Mouse (Mus musculus) limb, embryonic 10.5 days (tissue): ENCODE measurements around the gene Pus1. TPM values are rescaled to one million over a fixed set of nuclear protein-coding genes. Genes with fewer than 3 reads are reported as not detected.

ENCODE experiments used
- DNase-seq: peaks from one replicate; pipeline ENCODE4 v3.0.0-alpha.2; 2017; ENCODE audit warnings: low spot score
- H3K27ac ChIP-seq: fragments of 300-500 bp; sonication (generic); 2 replicates; pipeline ENCODE4 v1.5.1; 2016; ENCODE audit warnings: mild to moderate bottlenecking
- H3K27me3 ChIP-seq: fragments of 300-500 bp; sonication (generic); 2 replicates; pipeline ENCODE4 v1.6.1; 2016; ENCODE audit warnings: low read depth, mild to moderate bottlenecking; ENCODE audit not compliant: poor library complexity, severe bottlenecking
- H3K36me3 ChIP-seq: fragments of 300-500 bp; sonication (generic); 2 replicates; pipeline ENCODE4 v1.6.1; 2016; ENCODE audit warnings: mild to moderate bottlenecking, moderate library complexity
- H3K4me1 ChIP-seq: fragments of 300-500 bp; sonication (generic); 2 replicates; pipeline ENCODE4 v1.6.1; 2016
- H3K4me3 ChIP-seq: fragments of 300-500 bp; sonication (generic); 2 replicates; pipeline ENCODE4 v1.5.1; 2016; ENCODE audit warnings: mild to moderate bottlenecking, moderate library complexity
- H3K9me3 ChIP-seq: fragments of 300-500 bp; sonication (generic); replicated peaks from 2 replicates; pipeline ENCODE4 v1.6.1; 2016; ENCODE audit warnings: mild to moderate bottlenecking
- WGBS: fragments of 180-500 bp; shearing (Covaris S2); methylation state at CpG from one replicate; pipeline ENCODE4 v1.1.7; 2016; 5-methylcytosine and 5-hydroxymethylcytosine counted together
- polyA plus RNA-seq: library from polyadenylated mRNA; unstranded; fragments of >200 nt; fragmentation: Nextera tagmentation; extraction: Ambion mirVana; gene quantifications from 2 replicates; pipeline ENCODE4 v1.2.1, GENCODE M21; 2016

Pus1 gene
- polyA plus RNA-seq, 1 experiment from 2014 or later, result 44.2 TPM

DNA sequence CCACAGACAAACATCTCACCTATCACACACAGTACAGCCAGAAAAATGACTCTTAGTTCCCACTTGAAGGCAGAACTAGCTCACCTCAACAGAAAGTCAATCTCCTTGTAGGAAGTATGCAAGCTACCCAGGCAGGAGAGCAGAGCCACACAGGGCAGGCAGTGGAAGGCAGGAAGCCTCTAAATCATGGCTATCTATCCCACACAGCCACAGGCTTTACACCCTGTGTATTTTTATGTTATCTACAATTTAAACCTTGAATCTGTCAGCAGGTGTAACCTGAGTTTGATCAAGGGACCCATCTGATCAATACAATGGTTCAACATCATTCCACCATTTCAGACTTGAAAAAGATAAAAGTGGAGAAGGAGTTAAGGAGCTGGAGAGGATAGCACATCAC is 22.4 kb upstream of the Pus1 start:
- no peaks in the 10 kb centered on the region for H3K27me3 ChIP-seq
- H3K4me3 ChIP-seq, result no peak overlapping the region
- no peak for DNase-seq
- H3K27ac ChIP-seq, result no peak overlapping the region
- peaks cover 99% of the 10 kb centered on the region for H3K36me3 ChIP-seq
- H3K9me3 ChIP-seq, result no peaks in the 10 kb centered on the region
- peaks cover 20% of the 10 kb centered on the region for H3K4me1 ChIP-seq

DNA sequence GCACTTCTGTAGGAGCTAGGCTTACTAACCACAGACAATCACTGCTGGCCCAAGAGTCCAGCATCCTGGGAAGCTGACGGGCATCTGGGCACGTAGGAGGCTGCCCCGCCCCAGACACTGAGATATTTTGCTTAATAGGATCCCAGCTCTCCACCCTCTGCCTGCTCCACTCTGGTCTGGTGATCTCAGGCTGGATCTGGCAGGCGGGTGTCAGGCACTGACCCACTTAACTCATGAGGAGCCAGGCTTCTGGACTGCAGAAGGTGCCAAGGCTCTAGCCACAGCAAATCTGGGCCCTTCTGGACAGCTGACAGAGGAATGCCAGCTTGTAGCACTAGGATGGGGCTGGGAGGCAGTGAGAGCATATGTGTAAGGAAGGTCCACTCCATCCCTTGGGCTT is 21.7 kb upstream of the Pus1 start:
- no peaks in the 10 kb centered on the region for H3K9me3 ChIP-seq
- H3K36me3 ChIP-seq, result peaks cover 99% of the 10 kb centered on the region

DNA sequence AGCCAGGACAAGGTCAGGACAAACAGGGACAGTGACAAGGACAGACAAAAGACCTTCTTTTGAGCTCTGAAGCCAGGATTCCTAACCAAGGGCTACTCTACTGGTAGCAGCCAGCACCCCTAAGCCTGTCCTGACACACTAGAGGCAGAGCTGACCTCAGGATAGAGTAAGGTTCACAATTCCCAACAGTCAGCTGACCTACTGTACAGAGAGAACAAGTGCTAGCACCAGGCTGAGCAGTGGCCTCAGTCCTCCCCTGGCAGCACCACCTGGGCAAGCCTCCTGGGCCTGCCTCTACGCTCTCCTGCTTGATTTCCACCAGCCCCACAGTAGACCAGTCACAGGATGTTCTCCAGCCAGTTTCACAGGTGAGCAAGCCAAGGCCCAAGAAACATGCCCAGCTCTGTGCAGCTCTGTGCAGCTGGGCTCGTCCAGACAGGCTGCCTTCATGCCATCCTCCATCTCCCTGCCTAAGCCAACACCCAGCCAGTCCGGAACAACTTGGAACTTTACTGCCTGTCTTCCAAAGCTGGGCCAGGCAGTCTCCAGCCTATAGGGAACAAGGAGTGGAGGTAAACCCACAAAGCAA is 20.7 kb upstream of the Pus1 start:
- peaks cover 5% of the 10 kb centered on the region; the same call in 1 of the 2 replicates for H3K4me1 ChIP-seq
- no peaks in the 10 kb centered on the region for H3K9me3 ChIP-seq
- H3K27me3 ChIP-seq, result no peaks in the 10 kb centered on the region
- H3K4me3 ChIP-seq, result no peak overlapping the region
- 92% methylated on average over 3 of the region's 3 CpGs for WGBS
- DNase-seq, result no peak
- peaks cover 99% of the 10 kb centered on the region for H3K36me3 ChIP-seq
- H3K27ac ChIP-seq, result no peak overlapping the region

More for the DNA sequence above, 21.7 kb upstream of the Pus1 start:
- DNase-seq, result no peak
- Histone ChIP-seq H3K4me1 (peaks cover 14% of the 10 kb centered on the region), H3K27ac (no peak overlapping the region), H3K4me3 (no peak overlapping the region), H3K27me3 (no peaks in the 10 kb centered on the region)
- 88% methylated on average over 4 of the region's 4 CpGs for WGBS

DNA sequence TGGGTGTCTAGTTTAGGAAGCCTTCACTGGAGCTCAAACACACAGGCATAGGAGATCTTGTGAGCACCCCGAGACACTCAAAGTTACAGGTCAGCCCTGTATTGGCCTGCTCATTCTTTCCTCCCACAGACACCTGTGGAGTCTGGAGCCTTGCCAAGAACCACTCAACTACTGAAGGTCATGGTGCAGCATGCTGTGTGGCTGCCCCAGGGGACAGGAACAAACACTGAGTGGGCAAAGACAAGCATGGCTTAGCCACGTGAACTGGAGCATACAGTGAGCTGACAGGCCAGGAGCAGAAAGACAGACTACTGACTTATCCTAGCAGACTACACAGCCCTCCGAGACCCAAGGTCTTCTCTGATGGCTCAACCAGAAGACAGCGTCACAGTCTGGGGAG is 17.2 kb upstream of the Pus1 start:
- H3K4me3 ChIP-seq, result no peak overlapping the region
- H3K36me3 ChIP-seq, result peaks cover 100% of the 10 kb centered on the region
- no peak for DNase-seq
- H3K27me3 ChIP-seq, result no peaks in the 10 kb centered on the region
- no peak overlapping the region for H3K27ac ChIP-seq
- H3K9me3 ChIP-seq, result no peaks in the 10 kb centered on the region
- WGBS, result 97% methylated on average over 4 of the region's 4 CpGs
- H3K4me1 ChIP-seq, result no peaks in the 10 kb centered on the region

DNA sequence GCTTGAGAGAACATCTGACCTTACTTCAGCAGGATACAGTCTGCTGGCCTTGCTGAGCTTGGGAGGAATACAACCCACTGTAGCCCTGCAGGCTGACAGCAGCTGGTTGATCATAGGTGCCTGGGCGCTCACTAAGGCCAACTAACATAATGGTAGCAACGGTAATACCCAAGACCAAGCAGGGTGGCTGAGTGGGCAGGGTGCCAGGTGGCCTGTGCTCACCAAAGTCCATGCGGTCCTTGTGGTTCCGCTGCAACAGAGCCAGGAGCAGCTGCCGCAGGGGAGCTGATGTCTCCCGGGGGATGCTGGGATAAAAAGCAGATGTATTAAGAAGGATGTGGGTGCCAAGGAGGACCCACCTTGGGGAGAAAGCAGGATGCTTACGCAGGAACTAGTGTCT is 13.9 kb upstream of the Pus1 start:
- Histone ChIP-seq H3K4me3 (no peak overlapping the region), H3K4me1 (no peaks in the 10 kb centered on the region), H3K27ac (no peak overlapping the region), H3K9me3 (no peaks in the 10 kb centered on the region), H3K27me3 (no peaks in the 10 kb centered on the region), H3K36me3 (peaks cover 100% of the 10 kb centered on the region)
- 94% methylated on average over 7 of the region's 7 CpGs for WGBS
- DNase-seq, result no peak

DNA sequence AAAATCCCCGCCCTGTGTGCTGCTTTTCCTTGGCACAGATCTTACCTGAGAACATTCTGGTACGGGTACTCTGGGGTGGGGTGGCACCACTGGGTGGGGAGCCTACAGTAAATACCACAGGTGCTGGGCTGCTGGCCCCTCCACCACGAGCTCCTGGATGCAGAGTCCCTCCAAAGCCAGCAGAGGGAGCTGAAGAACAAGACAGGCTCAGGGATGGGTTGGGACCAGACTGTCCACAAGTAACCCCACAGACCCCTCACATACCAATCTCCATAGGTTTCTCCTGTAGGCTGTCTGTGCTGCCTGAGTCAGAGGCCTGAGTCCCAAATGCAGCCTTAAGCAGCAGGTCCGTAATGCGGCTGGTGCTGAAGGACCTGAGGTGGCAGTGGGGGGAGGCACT is 8.2 kb upstream of the Pus1 start:
- Histone ChIP-seq H3K9me3 (no peaks in the 10 kb centered on the region), H3K27me3 (no peaks in the 10 kb centered on the region), H3K4me3 (no peak overlapping the region), H3K36me3 (peaks cover 97% of the 10 kb centered on the region), H3K27ac (no peak overlapping the region), H3K4me1 (no peaks in the 10 kb centered on the region)
- 74% methylated on average over 5 of the region's 5 CpGs for WGBS
- DNase-seq, result peak; percentile 45

DNA sequence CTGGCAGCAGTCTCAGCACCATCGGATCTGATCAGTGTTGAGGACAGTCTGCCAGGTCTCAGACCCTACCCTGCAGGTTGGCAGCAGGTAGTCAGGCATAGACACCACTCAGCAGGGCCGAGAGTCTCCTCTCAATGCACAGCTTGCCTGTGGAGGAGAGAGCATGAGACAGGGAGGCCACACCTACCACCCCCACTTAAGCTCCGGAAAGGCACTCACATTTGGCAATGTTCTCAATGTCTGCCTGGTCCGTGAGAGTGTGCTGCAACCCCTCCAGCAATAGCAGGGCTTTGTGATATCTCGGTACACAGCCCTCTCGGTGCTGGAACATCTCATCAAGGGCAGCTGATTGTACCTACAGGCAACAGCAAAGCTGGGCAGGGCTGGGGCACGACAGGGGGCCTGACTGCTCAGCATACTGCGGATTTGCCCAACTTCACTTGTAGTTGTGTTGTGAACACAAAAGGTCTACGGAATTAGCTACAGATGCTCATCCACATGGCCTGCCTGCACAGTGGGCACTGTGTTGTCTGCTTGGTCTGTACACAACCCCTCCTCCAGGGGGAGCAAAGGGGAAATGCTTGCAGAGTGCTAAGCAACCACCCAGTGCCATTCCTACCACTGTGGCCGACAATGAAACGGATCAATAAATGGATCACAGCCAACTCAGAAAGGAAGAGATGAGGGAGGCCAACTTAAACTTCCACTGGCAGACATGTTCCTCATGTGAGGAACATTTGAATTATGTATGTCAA is 5.8 kb upstream of the Pus1 start:
- H3K9me3 ChIP-seq, result no peaks in the 10 kb centered on the region
- 89% methylated on average over 11 of the region's 11 CpGs for WGBS
- H3K27ac ChIP-seq, result no peak overlapping the region
- H3K4me1 ChIP-seq, result peaks cover 1% of the 10 kb centered on the region; the same call in 1 of the 2 replicates
- H3K4me3 ChIP-seq, result no peak overlapping the region
- H3K36me3 ChIP-seq, result peaks cover 73% of the 10 kb centered on the region
- DNase-seq, result no peak
- no peaks in the 10 kb centered on the region for H3K27me3 ChIP-seq

DNA sequence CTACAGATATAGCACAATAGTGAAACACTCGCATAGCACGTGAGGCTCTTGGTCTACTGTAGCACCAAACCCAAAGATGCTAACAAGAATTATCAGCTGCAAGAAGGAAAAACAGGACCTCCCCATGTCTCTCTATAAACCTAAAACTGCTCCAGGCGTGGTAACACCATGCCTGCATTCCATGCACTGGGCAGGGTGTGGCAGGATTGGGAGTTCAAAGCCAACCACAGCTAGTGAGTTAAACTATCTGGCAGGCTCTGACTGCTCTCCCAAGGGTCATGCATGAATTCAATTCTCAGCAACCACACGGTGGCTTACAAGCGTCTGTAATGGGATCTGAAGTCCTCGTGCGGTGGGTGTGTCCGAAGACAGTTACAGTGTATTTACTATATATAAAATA is 2.7 kb upstream of the Pus1 start:
- no peak overlapping the region for H3K27ac ChIP-seq
- peaks cover 19% of the 10 kb centered on the region for H3K4me1 ChIP-seq
- 82% methylated on average over 8 of the region's 8 CpGs for WGBS
- H3K27me3 ChIP-seq, result no peaks in the 10 kb centered on the region
- H3K9me3 ChIP-seq, result no peaks in the 10 kb centered on the region
- no peak overlapping the region for H3K4me3 ChIP-seq
- DNase-seq, result no peak
- H3K36me3 ChIP-seq, result peaks cover 48% of the 10 kb centered on the region

DNA sequence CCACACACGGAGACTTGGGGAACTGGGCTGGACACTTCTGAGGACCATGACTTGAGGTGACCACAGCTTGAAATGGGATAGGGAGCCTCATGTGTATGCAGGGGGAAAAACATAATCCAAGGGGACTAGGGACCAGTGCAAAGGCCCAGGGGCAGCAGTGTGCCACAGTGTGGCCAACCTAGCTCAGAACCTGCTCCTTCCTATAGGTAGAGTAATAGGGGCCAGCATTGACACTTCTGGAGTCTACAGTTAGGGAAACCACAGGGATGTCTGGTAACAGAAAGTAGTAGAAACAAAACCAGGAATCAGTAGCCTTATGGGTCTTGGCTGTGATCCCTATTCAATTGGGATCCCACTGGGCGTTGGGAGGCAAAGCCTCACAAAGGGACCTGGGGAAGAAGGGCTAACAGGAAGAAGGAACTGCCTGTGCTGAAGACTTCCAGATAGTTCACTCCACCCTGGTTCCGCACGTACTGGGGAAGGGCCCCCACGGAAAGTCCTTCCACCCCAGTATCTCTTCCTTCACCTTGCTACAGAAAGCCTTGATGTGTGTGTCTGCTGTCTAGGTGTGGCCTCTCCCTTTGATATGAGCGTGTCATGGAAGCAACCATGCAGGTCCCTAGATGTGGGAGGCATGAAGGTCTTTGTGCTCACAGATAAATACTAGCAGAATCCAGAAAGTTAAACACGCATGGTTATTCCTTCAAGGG is 1.2 kb upstream of the Pus1 start:
- no peak overlapping the region for H3K4me3 ChIP-seq
- H3K36me3 ChIP-seq, result peaks cover 48% of the 10 kb centered on the region
- H3K9me3 ChIP-seq, result no peaks in the 10 kb centered on the region
- H3K4me1 ChIP-seq, result peaks cover 19% of the 10 kb centered on the region
- no peaks in the 10 kb centered on the region for H3K27me3 ChIP-seq
- no peak overlapping the region for H3K27ac ChIP-seq
- 89% methylated on average over 7 of the region's 7 CpGs for WGBS
- no peak for DNase-seq

DNA sequence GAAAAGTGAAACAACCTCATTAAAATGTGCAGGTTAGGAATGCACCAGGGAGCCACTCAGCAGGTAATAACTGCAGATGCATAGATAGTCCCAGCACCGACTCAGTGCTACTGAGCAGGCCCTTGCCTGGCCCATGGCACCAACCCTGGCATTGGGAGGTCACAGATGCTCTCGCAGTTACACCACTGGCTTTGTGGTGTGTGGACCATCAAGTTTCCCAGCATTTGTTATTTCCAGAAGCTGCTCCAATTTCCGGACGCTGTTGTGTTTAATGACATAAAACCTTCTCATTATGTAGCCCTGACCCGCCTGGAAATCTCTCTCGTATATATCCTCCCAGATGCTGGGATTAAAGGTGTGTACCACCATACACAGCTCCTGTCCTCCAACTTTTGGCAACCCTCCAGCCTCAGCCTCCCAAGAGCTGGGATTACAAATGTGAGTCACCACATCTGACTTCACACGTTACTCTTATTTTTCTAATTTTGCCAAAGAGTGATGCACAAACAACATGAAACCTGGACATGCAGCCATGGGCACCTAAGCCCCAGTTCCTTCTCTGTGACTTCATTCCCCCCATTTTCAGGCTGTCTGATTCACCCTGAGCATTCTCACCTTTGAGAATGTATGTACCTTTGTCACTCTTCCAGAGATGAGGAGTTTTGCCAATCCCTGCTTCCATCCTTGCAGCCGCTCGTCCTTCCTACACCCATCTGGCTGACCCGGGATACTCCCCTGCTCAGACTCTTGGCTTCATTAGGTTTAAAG is 486 bp upstream of the Pus1 start:
- Histone ChIP-seq H3K9me3 (no peaks in the 10 kb centered on the region), H3K27ac (peak overlapping the region; percentile 89), H3K4me1 (peaks cover 19% of the 10 kb centered on the region), H3K36me3 (peaks cover 48% of the 10 kb centered on the region), H3K27me3 (no peaks in the 10 kb centered on the region), H3K4me3 (peak overlapping the region; percentile 90)
- 62% methylated on average over 10 of the region's 10 CpGs for WGBS
- no peak for DNase-seq

DNA sequence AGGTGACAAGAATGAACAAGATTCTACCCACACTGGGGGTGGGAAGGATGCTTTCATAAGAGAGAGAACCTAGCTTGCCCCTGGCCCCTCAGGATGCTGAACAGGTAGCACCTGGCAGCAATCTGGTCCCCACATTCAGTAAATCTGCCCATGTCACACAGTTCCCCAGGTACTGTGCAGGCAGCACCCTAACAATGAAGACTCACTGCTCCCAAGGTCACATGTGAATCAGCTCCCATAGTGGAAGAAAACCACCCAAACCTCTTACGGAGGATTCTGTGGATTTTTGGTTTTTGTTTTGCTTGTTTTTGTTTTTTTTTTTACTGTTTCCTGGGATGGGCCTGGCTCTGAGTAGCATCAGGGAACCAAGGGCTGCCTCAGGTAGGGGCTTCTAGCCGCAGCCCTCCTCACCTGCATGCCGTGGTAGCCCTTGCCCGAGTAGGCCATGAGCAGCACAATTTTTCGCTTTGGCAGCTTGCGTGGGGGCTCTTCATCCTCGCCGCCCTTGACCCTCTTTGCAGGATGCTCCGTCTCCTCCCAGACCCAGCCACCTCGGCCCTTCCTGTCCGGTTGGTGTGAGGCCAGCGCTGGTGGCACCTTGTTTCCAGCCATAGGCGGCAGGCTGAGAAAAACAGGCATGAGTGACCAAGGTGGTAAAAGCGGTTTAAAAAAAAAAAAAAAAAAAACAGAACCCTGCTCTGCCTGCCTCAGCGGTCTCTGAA is 1.0 kb downstream of the Pus1 start:
- peak overlapping the region; percentile 89 for H3K27ac ChIP-seq
- H3K9me3 ChIP-seq, result no peaks in the 10 kb centered on the region
- DNase-seq, result no peak
- H3K36me3 ChIP-seq, result peaks cover 51% of the 10 kb centered on the region
- H3K4me3 ChIP-seq, result peak overlapping the region; percentile 90
- 20% methylated on average over 15 of the region's 15 CpGs for WGBS
- peaks cover 19% of the 10 kb centered on the region for H3K4me1 ChIP-seq
- H3K27me3 ChIP-seq, result no peaks in the 10 kb centered on the region

DNA sequence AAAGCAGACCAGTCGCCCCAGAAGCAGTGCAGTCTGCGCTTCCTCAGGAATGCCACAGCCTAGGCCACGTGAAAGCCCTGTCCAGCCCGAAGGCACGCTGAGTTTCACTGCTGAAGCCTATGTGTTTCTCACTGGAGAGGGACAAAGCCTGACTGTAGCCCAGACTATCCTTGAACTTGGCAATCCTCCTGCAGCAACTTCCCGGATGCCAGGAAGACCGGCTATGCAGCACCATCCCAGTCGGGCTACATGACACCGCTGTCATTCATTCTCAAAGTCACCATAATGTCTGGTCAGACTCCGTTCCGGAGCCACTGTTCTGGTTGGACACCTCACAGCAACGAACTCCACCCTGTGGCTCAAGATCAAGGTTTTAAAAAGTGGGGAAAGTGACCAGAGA is 2.2 kb downstream of the Pus1 start:
- peaks cover 55% of the 10 kb centered on the region for H3K36me3 ChIP-seq
- WGBS, result 93% methylated on average over 12 of the region's 12 CpGs

More for the DNA sequence above, 2.2 kb downstream of the Pus1 start:
- DNase-seq, result no peak
- Histone ChIP-seq H3K27ac (no peak overlapping the region), H3K9me3 (no peaks in the 10 kb centered on the region), H3K27me3 (no peaks in the 10 kb centered on the region), H3K4me3 (no peak overlapping the region), H3K4me1 (peaks cover 19% of the 10 kb centered on the region)
